Mouse (Mus musculus) hindbrain, embryonic 15.5 days (tissue): ENCODE data around the gene Ndst2. TPM values are rescaled to one million over a fixed set of nuclear protein-coding genes. Genes with fewer than 3 reads are reported as not detected.

ENCODE experiments used
- ATAC-seq: fragments of 200-750 bp; cut with Nextera tagmentation; 2 replicates; pipeline ENCODE4 v1.8.0; 2017; ENCODE audit warnings: low read depth, moderate number of reproducible peaks, moderate TSS enrichment; ENCODE audit not compliant: low FRiP score
- H3K27ac ChIP-seq: fragments of 300-500 bp; sonication (generic); replicated peaks from 2 replicates; pipeline ENCODE4 v1.5.1; 2015; ENCODE audit warnings: mild to moderate bottlenecking, inconsistent platforms
- H3K27me3 ChIP-seq: fragments of 300-500 bp; sonication (generic); 2 replicates; pipeline ENCODE4 v1.6.1; 2015; ENCODE audit warnings: control low read depth, inconsistent platforms
- H3K36me3 ChIP-seq: fragments of 300-500 bp; sonication (generic); 2 replicates; pipeline ENCODE4 v1.6.1; 2015; ENCODE audit warnings: control low read depth, inconsistent platforms
- H3K4me1 ChIP-seq: fragments of 300-500 bp; sonication (generic); replicated peaks from 2 replicates; pipeline ENCODE4 v1.6.1; 2015; ENCODE audit warnings: control low read depth, inconsistent platforms
- H3K4me2 ChIP-seq: fragments of 300-500 bp; sonication (generic); 2 replicates; pipeline ENCODE4 v1.6.1; 2015; ENCODE audit warnings: moderate library complexity, mild to moderate bottlenecking, inconsistent platforms
- H3K4me3 ChIP-seq: fragments of 300-500 bp; sonication (generic); 2 replicates; pipeline ENCODE4 v1.5.1; 2015; ENCODE audit warnings: mild to moderate bottlenecking, inconsistent platforms
- H3K9ac ChIP-seq: fragments of 300-500 bp; sonication (generic); 2 replicates; pipeline ENCODE4 v1.6.1; 2015; ENCODE audit warnings: inconsistent platforms
- H3K9me3 ChIP-seq: fragments of 300-500 bp; sonication (generic); 2 replicates; pipeline ENCODE4 v1.6.1; 2016; ENCODE audit warnings: control low read depth, inconsistent platforms
- WGBS: fragments of 180-500 bp; shearing (Covaris S2); methylation state at CpG from one replicate; pipeline ENCODE4 v1.1.7; 2015; 5-methylcytosine and 5-hydroxymethylcytosine counted together
- polyA plus RNA-seq: library from polyadenylated mRNA; unstranded; fragments of >200 nt; fragmentation: Nextera tagmentation; extraction: Ambion mirVana; gene quantifications from 2 replicates; pipeline ENCODE4 v1.2.1, GENCODE M21; 2015

Gene Ndst2
- 18.6 and 19.9 TPM in 2 replicates for polyA plus RNA-seq

GRCm38 (mm10) chr14:20733952-20734774 lies at the start of gene Ndst2:
Ndst2 (minus strand) TSS chr14:20734562.
- Histone ChIP-seq H3K4me1 (peaks cover 18% of the 10 kb centered on the region), H3K27me3 (no peaks in the 10 kb centered on the region), H3K9me3 (no peaks in the 10 kb centered on the region), H3K36me3 (peaks cover 44% of the 10 kb centered on the region), H3K4me3 (peak within 1 kb of the TSS; percentile 67), H3K4me2 (peak within 1 kb of the TSS; percentile 81), H3K27ac (peak within 1 kb of the TSS; percentile 90), H3K9ac (peak within 1 kb of the TSS; percentile 79)
- ATAC-seq, result peak; percentile 98
- under 1% methylated on average over 71 of the region's 81 CpGs for WGBS

DNA sequence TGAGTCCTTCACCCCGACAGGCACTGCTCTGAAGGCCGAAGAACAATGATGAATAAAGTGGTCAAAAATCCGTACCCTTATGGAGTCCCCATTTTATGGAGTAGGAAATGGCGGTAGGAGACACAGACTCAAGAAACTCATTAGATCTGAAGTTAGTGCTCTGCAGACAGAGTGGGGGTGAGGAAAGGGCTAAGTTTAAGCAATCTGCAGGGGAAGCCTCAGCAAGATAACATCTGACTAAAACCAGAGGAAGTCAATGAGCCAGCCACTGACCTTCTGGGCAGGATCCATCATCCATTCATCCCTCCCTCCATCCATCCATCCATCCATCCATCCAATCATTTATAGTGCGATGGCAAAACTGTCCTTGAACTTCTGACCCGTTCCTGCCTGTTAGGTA lies 49.2 kb upstream of the Ndst2 start:
- H3K9ac ChIP-seq, result no peak overlapping the region
- 97% methylated on average over 6 of the region's 6 CpGs for WGBS
- peaks cover 20% of the 10 kb centered on the region for H3K4me1 ChIP-seq
- no peak overlapping the region for H3K27ac ChIP-seq
- no peak for ATAC-seq
- no peaks in the 10 kb centered on the region for H3K9me3 ChIP-seq
- H3K36me3 ChIP-seq, result peaks cover 17% of the 10 kb centered on the region
- H3K4me2 ChIP-seq, result no peak overlapping the region
- no peaks in the 10 kb centered on the region for H3K27me3 ChIP-seq
- no peak overlapping the region for H3K4me3 ChIP-seq

- H3K4me3 ChIP-seq, result no peak overlapping the region
- no peak overlapping the region for H3K9ac ChIP-seq
- no peak overlapping the region for H3K4me2 ChIP-seq
- peaks cover 16% of the 10 kb centered on the region for H3K4me1 ChIP-seq
- ATAC-seq, result no peak
- H3K27me3 ChIP-seq, result no peaks in the 10 kb centered on the region
- peaks cover 18% of the 10 kb centered on the region for H3K36me3 ChIP-seq
- H3K9me3 ChIP-seq, result no peaks in the 10 kb centered on the region
- H3K27ac ChIP-seq, result no peak overlapping the region
- 92% methylated on average over 7 of the region's 7 CpGs for WGBS
These were observed 48.5 kb upstream of the Ndst2 start for GRCm38 (mm10) chr14:20782860-20783259.

DNA sequence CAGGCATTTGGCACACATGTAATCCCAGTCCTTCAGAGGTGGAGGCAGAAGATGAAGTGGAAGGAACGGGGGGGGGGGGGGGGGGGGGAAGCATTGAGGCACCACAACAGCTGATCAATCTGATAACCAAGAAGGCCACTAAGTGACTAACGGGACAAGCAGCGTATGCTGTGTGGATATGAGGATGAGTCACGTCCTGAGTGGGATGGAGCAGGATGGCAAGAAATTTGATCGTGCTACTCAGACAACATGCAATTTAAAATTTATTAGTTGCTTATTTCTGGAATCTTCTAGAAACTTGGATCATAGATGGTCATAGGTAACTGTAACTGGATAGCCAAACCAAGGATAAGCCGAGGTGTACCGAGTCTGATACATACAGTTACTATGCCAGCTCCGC lies 45.9 kb upstream of the Ndst2 start:
- no peak overlapping the region for H3K4me3 ChIP-seq
- no peaks in the 10 kb centered on the region for H3K9me3 ChIP-seq
- no peak overlapping the region for H3K4me2 ChIP-seq
- no peak for ATAC-seq
- WGBS, result 93% methylated on average over 8 of the region's 8 CpGs
- peaks cover 26% of the 10 kb centered on the region for H3K36me3 ChIP-seq
- H3K4me1 ChIP-seq, result peaks cover 13% of the 10 kb centered on the region
- H3K27ac ChIP-seq, result no peak overlapping the region
- H3K27me3 ChIP-seq, result no peaks in the 10 kb centered on the region
- no peak overlapping the region for H3K9ac ChIP-seq

GRCm38 (mm10) chr14:20778496-20778895 lies 44.1 kb upstream of the Ndst2 start:
- H3K4me2 ChIP-seq, result no peak overlapping the region
- H3K27ac ChIP-seq, result peak overlapping the region; percentile 53
- no peak overlapping the region for H3K4me3 ChIP-seq
- no peaks in the 10 kb centered on the region for H3K9me3 ChIP-seq
- WGBS, result 80% methylated on average over 8 of the region's 8 CpGs
- peaks cover 15% of the 10 kb centered on the region for H3K4me1 ChIP-seq
- peaks cover 25% of the 10 kb centered on the region for H3K36me3 ChIP-seq
- H3K9ac ChIP-seq, result no peak overlapping the region
- ATAC-seq, result peak; percentile 80
- H3K27me3 ChIP-seq, result no peaks in the 10 kb centered on the region

GRCm38 (mm10) chr14:20775661-20776060 lies 41.3 kb upstream of the Ndst2 start:
- peaks cover 15% of the 10 kb centered on the region; the same call in 1 of the 2 replicates for H3K36me3 ChIP-seq
- 15% methylated on average over 6 of the region's 6 CpGs for WGBS
- H3K27me3 ChIP-seq, result no peaks in the 10 kb centered on the region
- no peak overlapping the region for H3K4me3 ChIP-seq
- no peaks in the 10 kb centered on the region for H3K9me3 ChIP-seq
- H3K4me2 ChIP-seq, result no peak overlapping the region
- no peak overlapping the region for H3K27ac ChIP-seq
- H3K9ac ChIP-seq, result no peak overlapping the region
- peaks cover 18% of the 10 kb centered on the region for H3K4me1 ChIP-seq
- no peak for ATAC-seq

DNA sequence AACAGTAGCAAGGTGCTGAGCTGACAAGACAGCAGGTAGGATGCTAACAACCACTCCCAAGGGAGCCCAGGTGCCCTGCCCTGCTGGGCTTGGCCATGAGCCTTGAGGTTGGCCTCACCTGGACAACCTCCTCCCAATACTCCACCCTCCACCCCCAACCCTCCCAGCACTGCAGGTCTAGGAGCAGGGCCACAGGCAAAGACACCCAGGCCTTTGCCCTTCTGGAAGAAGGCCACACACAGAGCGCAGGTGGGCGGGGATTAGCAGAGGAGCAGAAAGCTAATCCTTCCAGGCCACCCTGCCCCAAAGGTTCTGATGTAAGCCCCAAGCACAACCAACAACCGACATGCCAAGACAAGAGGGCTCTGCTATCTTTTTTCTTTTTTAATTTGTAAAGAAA lies 39.0 kb upstream of the Ndst2 start:
- H3K9ac ChIP-seq, result no peak overlapping the region
- H3K4me3 ChIP-seq, result no peak overlapping the region
- no peak overlapping the region for H3K27ac ChIP-seq
- peaks cover 24% of the 10 kb centered on the region for H3K36me3 ChIP-seq
- no peak for ATAC-seq
- WGBS, result 63% methylated on average over 3 of the region's 3 CpGs
- no peak overlapping the region for H3K4me2 ChIP-seq
- H3K9me3 ChIP-seq, result no peaks in the 10 kb centered on the region
- peaks cover 18% of the 10 kb centered on the region for H3K4me1 ChIP-seq
- H3K27me3 ChIP-seq, result no peaks in the 10 kb centered on the region

DNA sequence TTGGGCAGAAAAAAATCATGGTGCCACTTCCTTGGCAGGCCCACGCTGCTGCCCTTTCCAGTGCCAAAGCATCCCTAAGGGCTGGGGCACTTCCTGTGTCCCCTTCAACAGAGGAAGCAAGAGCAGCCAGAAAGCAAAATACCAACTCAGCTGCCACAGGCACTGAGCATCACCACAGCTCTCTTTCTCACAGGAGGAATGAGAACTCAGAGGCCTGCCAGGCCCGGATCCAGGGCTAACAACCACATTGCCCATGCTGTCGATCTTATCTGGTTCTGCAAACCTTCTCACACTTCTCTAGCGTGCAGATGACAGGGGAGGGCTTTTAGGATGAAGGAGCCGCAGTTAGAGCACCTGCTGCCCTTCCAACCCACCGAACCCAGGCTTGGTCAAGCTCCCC lies 38.4 kb upstream of the Ndst2 start:
- Histone ChIP-seq H3K4me3 (no peak overlapping the region), H3K9ac (no peak overlapping the region), H3K4me2 (no peak overlapping the region), H3K27ac (no peak overlapping the region), H3K36me3 (peaks cover 29% of the 10 kb centered on the region), H3K27me3 (no peaks in the 10 kb centered on the region), H3K9me3 (no peaks in the 10 kb centered on the region), H3K4me1 (peaks cover 18% of the 10 kb centered on the region)
- no peak for ATAC-seq
- 80% methylated on average over 6 of the region's 6 CpGs for WGBS

GRCm38 (mm10) chr14:20771941-20772340 lies 37.6 kb upstream of the Ndst2 start:
- Histone ChIP-seq H3K9me3 (no peaks in the 10 kb centered on the region), H3K4me3 (no peak overlapping the region), H3K27ac (no peak overlapping the region), H3K9ac (no peak overlapping the region), H3K4me2 (no peak overlapping the region), H3K27me3 (no peaks in the 10 kb centered on the region), H3K4me1 (peaks cover 18% of the 10 kb centered on the region), H3K36me3 (peaks cover 23% of the 10 kb centered on the region)
- no peak for ATAC-seq
- 90% methylated on average over 3 of the region's 3 CpGs for WGBS

DNA sequence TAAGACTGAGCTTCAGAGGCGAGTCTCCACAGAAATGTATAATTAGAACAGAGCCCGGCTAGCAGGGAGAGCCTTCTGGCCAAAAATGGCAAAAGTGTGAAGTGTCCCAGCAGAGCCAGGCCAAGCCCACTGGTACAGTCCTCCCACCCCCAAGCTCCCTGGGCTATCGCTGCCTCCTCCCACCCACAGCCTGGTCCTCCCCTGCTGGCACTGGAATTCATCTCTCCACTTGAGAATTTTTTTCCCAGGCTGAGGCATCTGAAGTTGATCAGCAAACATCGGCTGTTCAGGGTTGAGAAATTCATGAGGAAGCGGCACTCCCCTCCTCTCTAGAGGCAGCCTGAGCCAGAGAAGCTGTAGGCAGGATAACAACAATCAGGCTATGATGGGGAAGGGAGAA lies 34.2 kb upstream of the Ndst2 start:
- ATAC-seq, result no peak
- Histone ChIP-seq H3K9me3 (no peaks in the 10 kb centered on the region), H3K36me3 (peaks cover 41% of the 10 kb centered on the region), H3K9ac (no peak overlapping the region), H3K27me3 (no peaks in the 10 kb centered on the region), H3K4me3 (no peak overlapping the region), H3K4me2 (no peak overlapping the region), H3K4me1 (peaks cover 4% of the 10 kb centered on the region), H3K27ac (no peak overlapping the region)
- 75% methylated on average over 5 of the region's 5 CpGs for WGBS

- Histone ChIP-seq H3K4me1 (no peaks in the 10 kb centered on the region), H3K36me3 (peaks cover 45% of the 10 kb centered on the region), H3K9me3 (no peaks in the 10 kb centered on the region), H3K4me3 (no peak overlapping the region), H3K4me2 (no peak overlapping the region), H3K9ac (no peak overlapping the region), H3K27me3 (no peaks in the 10 kb centered on the region), H3K27ac (no peak overlapping the region)
- no peak for ATAC-seq
- 95% methylated on average over 7 of the region's 7 CpGs for WGBS
These were observed 33.6 kb upstream of the Ndst2 start for GRCm38 (mm10) chr14:20767936-20768335.

DNA sequence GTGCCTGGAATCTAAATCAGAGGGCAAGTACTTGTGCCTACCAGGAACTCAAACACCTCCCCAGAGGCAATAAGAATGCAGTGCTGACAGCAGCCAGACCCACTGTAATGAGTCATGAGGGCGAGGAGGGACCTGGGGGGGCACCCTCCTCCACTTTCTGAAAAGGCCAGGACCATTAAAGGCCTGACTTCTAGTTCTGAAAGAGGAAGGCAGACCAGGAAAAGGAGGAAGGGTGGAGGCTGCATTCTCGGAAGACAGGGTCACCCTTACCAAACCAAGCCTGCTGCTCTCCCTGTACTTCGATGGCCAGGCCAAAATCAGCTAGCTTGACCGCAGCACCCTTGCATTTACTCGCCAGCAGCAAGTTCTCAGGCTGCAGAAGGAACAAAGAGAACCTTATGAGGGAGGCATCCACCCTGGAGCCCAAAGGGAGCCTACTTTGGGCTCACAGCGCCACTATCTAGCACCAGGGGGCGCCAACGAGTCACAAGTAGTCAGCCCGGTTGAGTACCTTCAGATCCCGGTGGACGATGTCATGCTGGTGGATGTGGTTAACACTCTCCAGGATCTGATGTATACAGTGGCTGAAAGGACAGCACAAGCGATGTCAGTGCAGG lies 31.4 kb upstream of the Ndst2 start:
- Histone ChIP-seq H3K27me3 (no peaks in the 10 kb centered on the region), H3K36me3 (peaks cover 47% of the 10 kb centered on the region), H3K4me3 (no peak overlapping the region), H3K9ac (no peak overlapping the region), H3K4me2 (no peak overlapping the region), H3K4me1 (no peaks in the 10 kb centered on the region), H3K9me3 (no peaks in the 10 kb centered on the region), H3K27ac (0 out of 2 replicates have a peak overlapping the region, but pooled peaks have one; percentile 10)
- WGBS, result 34% methylated on average over 12 of the region's 12 CpGs
- peak; percentile 78 for ATAC-seq
